Mouse (Mus musculus) myocyte (in vitro differentiated cells): ENCODE results near the gene Tm9sf4. TPM values are rescaled to one million over a fixed set of nuclear protein-coding genes. Genes with fewer than 3 reads are reported as not detected.

ENCODE experiments used
- H3K27me3 ChIP-seq: one replicate; pipeline ENCODE4 v1.6.1; 2011; ENCODE audit not compliant: control insufficient read depth, insufficient read depth, insufficient read length
- H3K36me3 ChIP-seq: one replicate; pipeline ENCODE4 v1.6.1; 2011; ENCODE audit not compliant: control insufficient read depth, insufficient read depth
- H3K4me2 ChIP-seq: one replicate; pipeline ENCODE4 v1.6.1; 2011; ENCODE audit warnings: low read depth, control low read depth
- H3K4me3 ChIP-seq: one replicate; pipeline ENCODE4 v1.5.1; 2011; ENCODE audit warnings: mild to moderate bottlenecking, control low read depth, moderate library complexity
- H3K79me2 ChIP-seq: one replicate; pipeline ENCODE4 v1.6.1; 2011; ENCODE audit not compliant: control insufficient read depth, insufficient read depth
- H3ac ChIP-seq: one replicate; pipeline ENCODE4 v1.6.1; 2011; ENCODE audit not compliant: control insufficient read depth, insufficient read length
- CEBPB ChIP-seq: IDR thresholded peaks from 2 replicates; pipeline ENCODE4 v1.6.1; 2011; ENCODE audit warnings: mild to moderate bottlenecking, moderate library complexity; ENCODE audit not compliant: poor library complexity, insufficient read depth, severe bottlenecking
- MYOD1 ChIP-seq, 3 experiments: IDR thresholded peaks; one replicate each; pipeline ENCODE4 v1.6.1; 2011; ENCODE audit warnings: control low read depth in 2 of 3, low read depth in 2 of 3, mild to moderate bottlenecking in 2 of 3, moderate library complexity in 1 of 3; ENCODE audit not compliant: insufficient read length in 2 of 3, control insufficient read depth in 1 of 3
- SRF ChIP-seq: IDR thresholded peaks from one replicate; pipeline ENCODE4 v1.6.1; 2011; ENCODE audit warnings: low read depth; ENCODE audit not compliant: control insufficient read depth, insufficient read length
- polyA plus RNA-seq: library from polyadenylated mRNA; unstranded; fragments of >200 nt; fragmentation: generic; extraction: Trizol; gene quantifications from one replicate; pipeline ENCODE4 v1.2.1, GENCODE M21; 2012; ENCODE audit warnings: missing spikeins

Gene Tm9sf4
- polyA plus RNA-seq, 1 experiment: 55.4 TPM

GRCm38 (mm10) chr2:153256604-153257003 lies 95.5 kb downstream of the Tm9sf4 start:
- no peak overlapping the region for H3K4me3 ChIP-seq
- H3K79me2 ChIP-seq: no peaks in the 10 kb centered on the region
- no peaks in the 10 kb centered on the region for H3K36me3 ChIP-seq
- no peak overlapping the region for H3ac ChIP-seq
- peak in 2 of 3 experiments; percentile 40 to 80 for TF ChIP-seq MYOD1 (IDR thresholded peaks at IDR 0.05; ENCODE audit: control insufficient read depth in 1 of 3, insufficient read length in 2 of 3, low read depth in 2 of 3)
- no peak for TF ChIP-seq CEBPB
- no peaks in the 10 kb centered on the region for H3K27me3 ChIP-seq
- no peak overlapping the region for H3K4me2 ChIP-seq

DNA sequence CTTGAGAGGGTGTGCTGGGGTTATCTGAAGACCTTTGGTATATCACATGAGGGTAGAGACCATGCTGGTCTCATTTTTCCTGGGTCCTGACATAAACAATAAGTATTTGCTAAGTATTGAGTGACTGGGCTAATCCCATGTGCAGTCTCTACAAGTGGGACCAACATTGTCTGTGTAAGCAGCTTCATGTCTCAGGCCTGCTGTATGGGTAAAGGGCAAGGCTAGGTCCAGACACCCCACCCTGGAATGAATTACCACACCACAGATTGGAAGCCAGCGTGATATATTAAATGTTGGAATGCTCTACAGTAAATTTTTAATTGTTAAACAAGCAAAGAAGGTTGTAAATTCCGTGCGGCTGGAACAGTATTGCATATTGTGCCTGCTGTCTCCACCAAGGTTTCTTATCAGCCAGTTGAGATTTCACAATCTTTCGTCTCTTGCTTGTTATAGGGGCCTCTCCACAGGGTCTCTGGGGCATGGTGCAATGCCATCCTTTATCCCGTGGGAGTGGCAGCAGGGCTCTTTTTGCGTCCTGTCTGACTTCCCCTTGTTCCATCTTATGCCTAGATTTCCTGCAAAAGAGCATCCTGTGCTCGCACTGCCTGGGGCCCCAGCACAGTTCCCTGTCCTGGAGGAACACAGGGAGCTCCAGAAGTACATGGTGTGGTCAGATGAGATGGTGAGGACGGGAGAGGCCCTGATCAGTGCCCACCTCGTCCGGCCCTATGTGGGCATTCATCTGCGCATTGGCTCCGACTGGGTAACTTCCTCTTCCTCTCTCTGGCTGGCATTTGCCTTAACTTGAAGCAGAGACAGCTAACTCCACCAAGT lies 98.1 kb downstream of the Tm9sf4 start:
- H3ac ChIP-seq: no peak overlapping the region
- H3K4me3 ChIP-seq: no peak overlapping the region
- H3K4me2 ChIP-seq: no peak overlapping the region
- no peaks in the 10 kb centered on the region for H3K27me3 ChIP-seq
- H3K36me3 ChIP-seq: no peaks in the 10 kb centered on the region
- no peaks in the 10 kb centered on the region for H3K79me2 ChIP-seq
- TF ChIP-seq SRF: no peak

Other genes starting within 250 kb of the Tm9sf4 start
- 8.2 TPM for gene Mylk2, start 250.0 kb upstream of the Tm9sf4 start, polyA plus RNA-seq
- 31.3 TPM for gene Foxs1, start 228.1 kb upstream of the Tm9sf4 start, polyA plus RNA-seq
- gene Dusp15, start 209.6 kb upstream of the Tm9sf4 start, polyA plus RNA-seq: 0.02 TPM
- not detected for gene Ttll9, start 198.8 kb upstream of the Tm9sf4 start, polyA plus RNA-seq
- gene Pdrg1, start 145.9 kb upstream of the Tm9sf4 start, polyA plus RNA-seq: 79.6 TPM
- not detected for gene Xkr7, start 129.5 kb upstream of the Tm9sf4 start, polyA plus RNA-seq
- not detected for gene Ccm2l, start 95.3 kb upstream of the Tm9sf4 start, polyA plus RNA-seq
- gene Hck, start 52.8 kb upstream of the Tm9sf4 start, polyA plus RNA-seq: 0.10 TPM
- gene Tspyl3, start 64.1 kb downstream of the Tm9sf4 start, polyA plus RNA-seq: 0.12 TPM
- 4.2 TPM for gene Plagl2, start 80.1 kb downstream of the Tm9sf4 start, polyA plus RNA-seq
- gene Pofut1, start 80.2 kb downstream of the Tm9sf4 start, polyA plus RNA-seq: 12.2 TPM
- gene Kif3b, start 130.1 kb downstream of the Tm9sf4 start, polyA plus RNA-seq: 10.8 TPM
- 15.4 TPM for gene Asxl1, start 184.5 kb downstream of the Tm9sf4 start, polyA plus RNA-seq